Mouse (Mus musculus) cerebellum, adult 8-10 months (tissue): Measurements from ENCODE around the gene Gm28048.

Experiments
- DNase-seq: peaks from one replicate; pipeline ENCODE4 v3.0.0; 2022

The Gm28048 gene

DNA sequence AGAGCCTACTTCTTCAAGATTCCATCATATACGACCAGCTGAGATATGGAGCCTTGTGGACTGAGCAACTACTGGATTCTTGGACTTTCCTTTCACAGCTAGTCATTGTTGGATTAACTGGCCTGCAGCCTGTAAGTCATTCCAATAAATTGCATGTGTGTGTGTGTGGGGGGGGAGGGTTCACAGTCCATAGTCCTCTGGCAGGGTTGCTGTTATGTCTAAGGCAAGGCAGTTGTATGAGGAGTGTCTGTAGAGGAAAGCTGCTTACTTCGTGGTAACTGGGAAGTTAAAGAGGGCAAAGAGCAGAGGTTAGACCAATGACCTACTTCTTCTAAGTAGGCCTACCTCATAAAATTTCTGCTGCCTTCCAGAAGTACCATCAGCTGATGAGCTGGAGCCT lies 98.2 kb downstream of the Gm28048 start:
- no peak for DNase-seq

DNA sequence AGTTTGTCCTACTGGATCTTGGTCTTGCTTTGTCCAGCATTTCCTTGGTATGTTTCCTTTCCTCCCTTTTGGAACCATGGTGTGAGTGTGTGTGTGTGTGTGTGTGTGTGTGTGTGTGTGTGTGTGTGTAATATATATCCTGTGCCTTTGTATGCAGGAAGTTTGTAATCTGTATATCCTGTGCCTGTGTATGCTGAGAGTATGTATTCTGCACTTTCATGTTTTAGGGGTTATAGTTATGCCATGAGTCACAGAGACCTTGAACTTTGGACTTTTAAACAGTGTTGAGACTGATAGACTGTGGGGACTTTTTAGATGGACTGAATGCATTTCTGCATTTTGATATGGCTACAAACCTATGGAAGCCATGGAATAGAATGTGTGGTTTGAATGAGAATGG lies 99.0 kb downstream of the Gm28048 start:
- DNase-seq, result no peak

DNA sequence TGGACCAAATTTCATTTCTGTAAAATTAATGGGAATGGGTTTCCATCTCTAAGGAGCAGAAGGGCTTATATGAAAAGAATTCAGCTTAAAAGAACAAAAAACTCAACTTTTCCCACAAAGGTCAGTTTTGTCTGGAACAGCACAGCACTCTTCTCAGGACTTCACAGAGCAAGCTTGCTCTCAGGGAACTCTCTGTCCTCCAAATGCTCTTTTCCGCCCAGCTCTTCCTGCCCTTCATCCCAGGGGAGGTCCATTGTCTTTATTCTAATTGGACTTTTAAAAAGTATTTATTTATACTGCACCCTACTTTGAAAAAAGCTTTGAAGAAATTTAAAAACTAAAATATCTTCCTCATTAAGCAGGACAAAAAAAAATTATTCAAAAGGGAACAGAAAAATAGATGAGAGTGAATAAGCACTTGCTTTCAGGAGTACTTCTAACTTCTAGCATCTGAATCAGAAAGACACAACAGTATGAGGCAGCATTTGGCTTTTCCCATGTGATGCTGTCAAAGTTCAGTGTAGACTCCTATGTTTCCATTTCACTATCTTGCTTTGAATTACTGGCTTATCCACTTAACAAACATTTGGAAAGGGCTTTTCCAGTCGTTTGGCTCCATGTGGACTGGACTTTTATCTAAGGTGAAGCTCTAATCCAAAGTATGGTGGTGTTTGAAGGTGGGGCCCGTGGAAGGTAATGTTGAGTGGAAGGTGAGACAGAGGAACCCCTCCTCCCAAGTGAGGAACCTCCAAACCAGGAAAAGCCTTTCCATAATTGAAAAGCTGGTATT lies 101.3 kb downstream of the Gm28048 start:
- DNase-seq, result no peak

DNA sequence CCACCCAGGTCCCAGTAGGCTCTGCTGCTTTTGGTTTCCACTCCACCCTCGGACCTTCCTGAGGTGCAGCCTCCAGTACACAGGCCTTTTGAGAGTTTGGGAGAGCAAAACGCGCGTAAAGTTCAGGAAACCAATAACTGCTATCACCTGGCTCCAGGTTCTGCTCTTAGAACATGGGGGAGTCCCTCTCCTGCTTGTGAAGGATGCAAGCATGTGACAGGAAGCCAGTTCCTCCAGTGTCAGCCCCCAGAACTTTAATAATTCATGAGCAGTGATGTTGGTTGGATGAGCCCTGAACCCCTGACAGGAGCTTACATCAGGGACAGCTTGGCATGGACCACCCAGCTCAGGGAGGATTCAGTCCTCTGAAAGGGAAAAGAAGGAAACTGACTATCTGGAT lies 102.2 kb downstream of the Gm28048 start:
- DNase-seq, result no peak

DNA sequence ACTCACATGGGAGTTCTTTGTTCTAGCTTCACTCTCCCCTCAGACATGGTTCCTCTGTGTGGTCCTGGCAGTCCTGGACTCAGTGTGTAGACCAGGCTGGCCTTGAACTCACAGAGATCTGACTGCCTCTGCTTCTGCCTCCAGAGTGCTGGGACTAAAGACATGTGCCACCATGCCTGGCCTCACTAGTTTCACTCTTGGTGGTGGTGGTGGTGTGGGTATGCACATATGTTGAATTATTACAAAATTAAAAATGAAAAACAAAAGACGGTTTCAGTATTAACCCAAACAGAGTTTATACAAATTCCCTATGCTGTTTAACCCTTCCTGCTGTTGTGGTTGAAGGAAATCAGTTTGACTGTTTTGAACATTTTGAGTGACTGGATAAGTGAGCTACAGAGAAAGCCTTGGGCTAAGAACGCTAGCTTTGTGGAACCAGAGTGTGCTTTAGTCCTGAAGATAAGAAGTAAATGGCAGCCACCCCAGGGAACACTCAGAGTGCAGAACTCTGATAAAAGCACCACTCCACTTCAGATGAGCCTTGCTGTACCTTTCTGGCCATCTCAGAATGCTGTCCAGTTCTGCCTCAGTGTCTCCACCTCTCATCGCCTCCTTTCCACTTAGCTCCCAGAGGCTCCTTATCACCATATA lies 105.1 kb downstream of the Gm28048 start:
- no peak for DNase-seq

DNA sequence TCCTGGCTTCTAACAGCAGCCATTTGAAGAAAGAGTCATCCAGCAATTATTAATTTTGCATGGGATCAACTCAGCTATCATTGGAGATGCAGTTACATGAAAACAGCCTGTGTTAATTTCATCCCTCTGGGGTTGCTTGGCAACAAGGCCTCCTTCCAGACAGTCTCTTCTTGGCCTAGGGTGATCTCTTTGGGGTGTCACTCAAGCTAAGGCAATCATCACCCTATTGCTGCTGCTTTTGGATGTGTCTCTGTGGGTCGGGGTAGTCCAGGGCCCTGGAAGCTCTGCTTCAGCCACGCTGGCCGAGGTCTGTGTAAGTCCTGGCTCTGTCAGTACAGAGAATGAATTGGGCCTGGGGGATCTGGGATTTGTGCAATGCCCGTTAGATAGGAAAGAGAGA lies 106.6 kb downstream of the Gm28048 start:
- DNase-seq, result no peak

DNA sequence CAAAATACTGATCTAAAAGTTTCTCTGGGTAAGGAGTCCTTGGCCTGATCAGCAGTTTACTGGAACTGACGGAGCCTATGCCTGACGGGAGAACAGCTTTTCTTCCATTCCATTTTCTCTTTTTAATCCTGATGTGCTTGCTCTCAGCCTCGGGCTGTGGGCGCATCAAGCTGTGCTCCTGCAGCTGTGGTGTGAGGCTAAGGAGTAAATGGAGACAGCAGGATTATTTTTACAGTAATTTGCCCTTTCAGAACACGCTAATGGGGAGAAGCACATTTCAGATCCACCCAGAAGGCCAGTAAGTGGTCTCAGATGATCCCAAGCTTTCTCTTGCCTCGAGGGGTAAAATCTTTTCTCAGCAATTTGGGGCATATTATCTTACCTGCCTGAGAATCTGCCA lies 107.1 kb downstream of the Gm28048 start:
- DNase-seq, result no peak

DNA sequence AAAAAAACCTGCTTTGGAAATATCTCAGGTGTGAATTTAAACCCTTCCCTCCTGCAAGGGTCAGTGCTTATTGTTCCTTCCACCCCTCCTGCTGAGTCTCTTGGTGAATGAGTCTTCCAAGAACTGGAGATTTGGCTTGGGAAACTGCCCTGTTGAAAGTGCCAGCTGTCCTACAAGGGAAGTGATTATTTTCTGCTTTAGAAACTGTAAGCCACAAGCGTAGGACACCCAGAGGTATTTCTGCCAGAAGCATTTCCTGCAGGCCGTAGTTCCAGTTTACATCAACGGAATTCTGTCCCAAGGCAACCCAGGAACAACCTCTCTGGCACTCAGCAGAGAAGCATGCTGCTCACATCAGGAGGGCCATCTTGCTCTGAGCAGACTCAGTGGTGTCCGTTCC lies 108.5 kb downstream of the Gm28048 start:
- DNase-seq, result peak; percentile 15

DNA sequence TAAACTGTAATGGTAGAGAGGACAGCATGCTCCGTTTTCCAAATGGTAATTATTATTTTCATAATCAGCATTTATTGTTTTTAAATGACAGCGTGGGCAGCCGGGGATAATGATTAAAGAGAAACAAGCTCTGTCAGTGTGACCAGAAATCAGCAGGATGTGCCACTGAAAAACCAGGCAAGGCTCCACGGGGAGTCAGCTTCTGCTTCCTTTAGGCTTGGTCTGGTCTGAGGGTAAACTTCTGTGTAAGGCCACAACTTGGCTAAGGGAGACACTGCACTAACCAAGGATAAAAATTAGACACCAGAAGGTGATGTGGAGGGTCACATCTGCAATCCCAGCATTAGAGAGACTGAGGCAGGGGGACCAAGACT lies 109.6 kb downstream of the Gm28048 start:
- DNase-seq, result no peak

DNA sequence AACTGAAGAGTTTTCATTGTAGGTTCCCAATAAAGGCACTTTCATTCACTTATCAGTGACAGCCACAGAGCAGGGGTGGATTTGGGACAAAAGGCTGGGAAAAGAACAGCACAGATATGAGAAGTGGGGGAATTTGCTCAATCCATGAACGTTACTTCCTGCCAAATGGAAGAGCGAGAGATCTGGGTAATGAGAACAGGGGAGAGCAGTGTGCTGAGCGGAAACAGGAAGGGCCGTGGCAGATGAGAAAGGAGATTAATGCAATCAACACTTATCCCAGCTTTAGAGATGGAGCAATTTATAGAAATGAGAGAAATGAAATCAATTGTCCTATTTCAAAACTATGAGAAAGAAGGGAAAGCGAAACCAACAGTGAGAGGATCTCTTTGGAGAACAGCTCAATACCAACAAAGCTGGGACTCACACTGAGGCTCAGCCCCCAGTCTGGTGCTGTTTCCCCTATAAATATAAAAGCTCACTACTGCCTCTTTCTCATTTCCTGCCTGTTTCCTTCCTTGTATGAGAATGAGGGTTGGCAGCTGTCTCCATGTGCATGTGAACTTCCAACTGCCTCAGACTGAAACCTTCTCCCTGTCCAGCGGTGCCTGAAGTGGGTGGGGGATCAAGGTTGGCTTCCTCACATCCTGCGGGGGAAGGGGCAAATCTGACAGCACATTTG lies 110.1 kb downstream of the Gm28048 start:
- no peak for DNase-seq

DNA sequence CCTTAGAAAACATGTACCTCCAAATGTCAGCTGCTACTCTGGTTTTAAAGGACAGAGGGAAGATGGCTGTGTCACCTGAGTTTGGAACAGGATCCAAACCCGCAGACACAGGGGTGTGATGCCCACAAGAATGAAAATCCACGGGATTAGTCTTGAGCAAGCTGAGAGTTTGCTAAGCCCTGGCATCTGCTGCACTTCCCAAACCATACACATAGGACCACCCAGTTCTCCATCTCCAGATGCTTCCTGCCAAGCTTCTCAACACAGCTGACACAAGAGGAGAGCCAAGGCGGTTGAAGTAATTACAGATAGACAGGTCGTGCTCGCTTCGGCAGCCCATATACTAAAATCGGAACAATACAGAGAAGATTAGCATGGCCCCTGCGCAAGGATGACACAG lies 113.3 kb downstream of the Gm28048 start:
- DNase-seq, result no peak

DNA sequence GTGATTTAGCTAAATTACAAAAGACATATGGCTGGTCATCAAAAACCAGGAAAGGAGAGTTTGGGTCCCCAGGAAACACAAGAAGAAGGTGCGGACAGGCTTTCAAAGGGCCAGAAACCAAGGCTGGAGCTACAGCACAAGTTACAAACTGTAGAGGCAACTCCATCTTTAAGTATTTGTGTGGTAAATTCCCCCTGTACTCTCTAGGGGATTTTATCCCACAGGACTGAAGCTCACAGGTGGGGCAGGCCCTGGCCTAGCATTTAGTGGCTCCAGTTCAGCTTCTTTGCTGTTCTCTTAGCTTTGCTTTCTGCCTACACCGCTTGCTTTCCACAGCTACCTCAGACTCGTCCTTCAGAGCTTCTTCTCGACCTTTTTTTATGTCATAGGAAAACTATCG lies 114.2 kb downstream of the Gm28048 start:
- no peak for DNase-seq

DNA sequence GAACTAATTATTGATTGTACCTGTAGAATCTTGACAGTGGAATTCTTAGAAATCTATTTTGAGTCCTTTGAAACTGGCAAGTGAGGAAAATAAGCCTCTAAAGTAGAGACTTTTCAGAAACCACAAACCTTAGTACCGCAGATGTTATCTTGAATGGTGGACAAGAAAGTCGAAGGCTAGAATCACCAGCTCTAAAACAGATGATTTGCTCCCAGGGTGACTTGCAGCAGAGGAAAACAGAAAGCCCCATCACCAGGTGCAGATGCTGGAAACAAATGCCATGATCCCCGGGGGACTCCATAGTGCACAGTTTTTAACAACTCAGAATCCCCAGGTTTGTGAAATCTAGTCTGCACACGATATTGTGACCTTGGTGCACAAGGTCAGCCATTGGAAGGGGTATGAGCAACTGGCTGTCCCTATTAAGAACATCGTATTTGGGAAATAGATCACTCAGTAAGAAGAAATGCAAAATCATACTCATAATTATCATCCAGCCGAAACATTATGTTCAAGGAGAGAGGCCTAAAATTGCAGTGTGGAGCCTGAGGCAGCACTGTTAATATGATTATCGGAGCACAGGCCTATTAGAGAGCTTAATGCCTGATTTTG lies 116.1 kb downstream of the Gm28048 start:
- no peak for DNase-seq

DNA sequence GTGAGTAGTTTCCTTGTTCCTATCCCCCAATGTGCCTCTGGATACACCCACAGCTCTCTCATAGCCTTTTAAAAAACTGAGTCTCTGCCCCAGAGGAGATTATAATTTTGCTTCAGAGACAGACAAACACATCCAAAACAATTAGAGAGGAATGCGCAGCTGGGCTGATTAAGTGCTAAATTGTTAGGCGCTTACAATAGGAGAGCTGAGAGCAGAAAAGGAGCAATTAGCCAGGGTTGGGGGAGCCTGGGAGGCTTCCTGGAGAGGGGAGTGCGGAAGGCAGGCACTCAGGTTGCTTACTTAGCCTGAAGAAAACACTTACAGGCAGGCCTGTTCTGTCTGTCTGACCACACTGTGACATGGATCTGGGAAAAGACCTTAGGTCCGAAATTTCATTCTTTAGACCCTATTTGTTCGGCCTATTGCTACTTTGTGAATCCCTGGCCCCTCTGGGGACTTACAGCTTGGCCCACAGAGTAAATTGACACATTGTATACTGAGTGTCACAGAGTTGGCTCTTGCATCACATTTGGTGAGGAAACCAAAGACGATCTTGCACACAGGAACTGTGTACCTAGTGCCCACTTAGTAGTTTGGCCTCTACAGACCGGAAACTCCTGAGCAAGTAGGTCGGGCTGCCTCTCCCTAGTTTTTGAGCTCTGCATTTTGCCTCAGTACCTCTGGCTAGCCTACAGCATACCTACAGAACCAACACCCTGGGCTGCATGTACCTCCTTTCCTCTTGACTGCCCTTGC lies 117.4 kb downstream of the Gm28048 start:
- DNase-seq, result no peak

DNA sequence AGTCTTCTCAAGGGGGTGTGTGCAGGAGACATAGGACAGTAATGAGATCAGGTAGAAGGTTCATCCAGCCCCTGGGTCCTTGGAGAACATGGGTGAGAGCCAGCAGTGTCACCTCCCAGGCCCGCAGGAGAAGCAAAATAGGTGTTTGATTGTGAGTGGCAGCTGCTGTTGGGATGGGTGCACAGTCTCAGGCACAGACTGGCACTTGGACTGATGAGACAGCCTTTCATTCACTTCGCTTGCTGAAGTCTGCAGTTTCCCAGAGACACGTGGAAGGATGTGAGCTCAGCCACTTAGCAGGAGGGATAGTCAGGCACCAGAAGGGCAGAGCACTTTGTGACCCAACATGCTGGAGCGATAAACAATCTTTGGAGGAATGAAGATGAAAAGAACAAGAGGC lies 118.3 kb downstream of the Gm28048 start:
- DNase-seq, result no peak

DNA sequence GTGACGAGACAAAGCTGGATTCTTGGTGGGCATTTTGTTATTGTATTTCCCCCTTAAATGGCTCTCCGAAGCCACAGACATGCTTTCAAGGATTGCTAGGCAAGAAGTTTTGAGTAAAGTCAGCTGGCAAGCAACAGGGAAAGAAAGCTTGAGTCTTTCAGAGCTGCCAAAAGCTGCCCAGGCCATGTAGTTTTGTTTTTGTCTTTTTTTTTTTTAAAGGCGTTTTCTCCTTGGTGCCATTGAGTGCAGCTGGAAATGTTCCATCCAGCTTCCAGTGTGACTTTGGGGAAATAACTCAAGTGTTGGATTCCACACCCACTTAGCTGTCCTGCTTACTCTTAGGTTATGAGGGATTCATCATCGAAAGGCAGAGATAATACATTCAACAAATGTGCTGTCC lies 120.6 kb downstream of the Gm28048 start:
- no peak for DNase-seq

DNA sequence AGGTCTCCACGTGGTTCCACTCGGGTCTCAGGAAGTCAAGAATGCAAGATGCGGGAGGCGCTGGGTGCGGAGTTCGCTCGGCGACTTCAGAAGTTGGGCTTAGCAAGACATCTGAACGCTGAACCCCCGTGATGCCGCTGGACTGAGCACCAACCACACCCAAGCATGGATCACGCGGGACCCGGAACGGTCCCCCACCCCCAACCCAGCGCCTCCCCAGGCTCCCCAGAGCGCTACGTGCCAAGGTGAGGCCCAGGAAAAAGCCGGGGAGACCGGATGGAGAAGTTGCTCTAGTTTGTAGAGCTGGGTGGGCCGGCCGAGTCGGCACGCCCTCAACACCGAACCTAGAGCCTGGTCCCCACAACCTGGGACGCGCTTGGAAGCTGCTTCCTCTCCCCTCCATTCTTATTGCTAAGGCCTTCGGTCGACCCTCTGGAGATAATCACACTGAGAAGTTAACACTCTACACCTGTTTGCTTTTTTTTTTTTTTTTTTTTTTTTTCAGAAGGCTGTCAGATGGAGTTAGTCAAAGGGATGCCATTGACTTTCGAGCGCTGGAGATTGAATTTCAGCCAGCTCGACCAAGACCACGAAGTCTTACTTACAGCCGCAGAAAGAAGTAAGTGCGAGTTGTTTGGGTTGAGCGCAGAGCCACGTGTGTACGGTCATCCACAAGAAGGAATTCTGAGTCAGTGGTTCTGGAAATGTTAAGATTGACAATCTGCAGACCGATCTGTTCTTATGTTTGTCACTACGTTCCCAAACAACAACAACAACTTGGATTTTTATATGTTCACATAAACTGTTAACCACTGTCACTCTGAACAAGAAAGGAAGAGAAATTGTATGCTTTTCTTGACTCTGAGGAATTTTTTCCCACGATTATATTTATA lies 121.3 kb downstream of the Gm28048 start, which contains the start of gene B3gnt2:
Gene B3gnt2 (minus strand): TSS at position 627 of the 893 bp plus-strand sequence.
- no peak for DNase-seq

DNA sequence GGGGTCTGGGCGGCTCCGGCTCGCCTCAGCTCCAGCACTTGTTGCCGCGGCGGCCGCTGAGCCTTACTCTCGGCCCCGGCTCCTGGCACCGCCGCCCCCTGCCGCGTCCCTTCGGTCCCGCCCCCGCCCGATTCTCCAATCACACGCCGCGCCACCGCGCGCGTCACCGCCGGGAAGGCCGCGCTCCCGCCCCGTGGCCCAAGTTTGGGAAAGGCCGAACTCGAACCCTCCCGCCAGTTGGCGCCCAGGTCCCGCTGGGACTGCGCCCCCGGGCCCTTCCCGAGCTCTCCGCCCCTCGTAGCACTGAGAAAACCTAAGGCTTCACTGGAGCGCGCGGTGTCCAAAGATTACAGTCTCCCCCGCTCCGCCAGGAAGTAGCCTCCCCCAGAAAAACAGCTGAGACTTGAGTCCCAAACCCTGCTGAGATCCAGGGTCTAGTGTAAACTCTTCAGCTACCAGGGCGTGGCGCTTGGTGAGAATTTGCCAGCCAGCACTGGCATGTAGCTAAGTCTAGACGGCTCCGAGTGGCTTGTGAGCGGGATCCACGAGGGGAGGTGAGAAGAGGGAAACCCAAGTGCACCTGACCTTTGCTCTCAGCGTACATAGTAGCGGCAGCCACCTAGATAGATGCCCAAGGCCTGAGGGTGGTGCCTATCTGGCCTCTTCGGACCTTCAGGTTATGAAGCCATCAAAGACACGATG lies 122.1 kb downstream of the Gm28048 start:
- DNase-seq, result peak; percentile 17

DNA sequence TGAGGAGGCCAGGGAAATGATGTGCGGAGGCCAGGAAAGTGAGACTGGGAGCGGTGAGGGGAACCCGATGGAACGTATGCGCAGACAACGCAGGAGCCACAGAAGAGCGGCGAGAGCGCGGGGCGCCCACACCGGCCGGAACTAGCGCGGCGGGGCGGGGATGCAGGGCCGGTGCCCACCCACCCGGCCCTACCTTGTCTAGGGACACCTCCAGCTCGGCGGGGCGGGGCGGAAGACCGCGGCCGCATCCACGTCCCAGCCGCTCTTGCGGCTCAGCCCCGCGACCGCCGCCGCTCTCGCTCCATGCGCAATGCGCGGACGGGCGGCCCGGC lies 122.6 kb downstream of the Gm28048 start:
- DNase-seq, result no peak

DNA sequence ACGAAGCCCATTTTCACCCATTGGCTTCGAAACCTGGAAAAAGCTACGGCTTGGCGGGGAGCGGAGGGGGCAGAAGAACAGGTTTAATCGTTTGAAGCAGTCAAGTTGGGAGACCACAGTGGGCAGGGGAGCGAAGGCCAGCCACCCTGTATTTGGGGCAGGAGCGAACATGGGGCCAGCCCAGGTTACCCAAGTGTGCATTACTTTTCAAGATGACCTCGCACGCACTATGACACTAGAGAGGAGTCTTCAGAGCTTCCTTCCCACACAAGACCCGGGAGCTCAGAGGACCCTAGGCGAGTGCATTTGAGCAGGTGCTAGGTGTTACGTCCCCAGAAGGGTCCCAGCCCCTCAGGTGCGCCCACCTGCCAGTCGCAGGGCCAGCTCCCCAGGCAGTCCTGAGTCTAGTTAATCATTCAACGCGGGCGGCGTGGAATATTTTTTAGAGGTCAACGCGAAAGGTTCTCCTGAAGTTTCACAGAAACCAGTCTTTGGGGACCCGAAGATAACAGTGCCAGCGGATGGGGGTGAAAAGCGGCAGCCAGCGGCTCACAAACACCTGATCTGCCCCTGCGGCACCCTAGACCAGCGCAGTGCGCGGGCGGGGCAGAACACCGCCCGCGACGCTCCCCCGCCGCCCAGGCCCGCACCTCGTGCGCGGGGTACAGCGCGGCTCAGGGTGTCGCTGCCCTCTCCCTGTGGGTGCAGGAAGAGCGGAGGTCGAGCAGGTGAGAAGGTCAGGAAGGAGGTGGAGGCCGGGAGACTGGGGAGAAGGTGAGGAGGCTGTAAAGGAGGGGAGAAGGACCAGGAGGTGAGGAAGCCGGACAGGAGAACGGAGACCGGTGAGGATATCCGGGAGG lies 123.2 kb downstream of the Gm28048 start:
- DNase-seq, result no peak
